Comparison of ENCODE assay signal across 8 mouse cellular contexts in the genomic region with DNA sequence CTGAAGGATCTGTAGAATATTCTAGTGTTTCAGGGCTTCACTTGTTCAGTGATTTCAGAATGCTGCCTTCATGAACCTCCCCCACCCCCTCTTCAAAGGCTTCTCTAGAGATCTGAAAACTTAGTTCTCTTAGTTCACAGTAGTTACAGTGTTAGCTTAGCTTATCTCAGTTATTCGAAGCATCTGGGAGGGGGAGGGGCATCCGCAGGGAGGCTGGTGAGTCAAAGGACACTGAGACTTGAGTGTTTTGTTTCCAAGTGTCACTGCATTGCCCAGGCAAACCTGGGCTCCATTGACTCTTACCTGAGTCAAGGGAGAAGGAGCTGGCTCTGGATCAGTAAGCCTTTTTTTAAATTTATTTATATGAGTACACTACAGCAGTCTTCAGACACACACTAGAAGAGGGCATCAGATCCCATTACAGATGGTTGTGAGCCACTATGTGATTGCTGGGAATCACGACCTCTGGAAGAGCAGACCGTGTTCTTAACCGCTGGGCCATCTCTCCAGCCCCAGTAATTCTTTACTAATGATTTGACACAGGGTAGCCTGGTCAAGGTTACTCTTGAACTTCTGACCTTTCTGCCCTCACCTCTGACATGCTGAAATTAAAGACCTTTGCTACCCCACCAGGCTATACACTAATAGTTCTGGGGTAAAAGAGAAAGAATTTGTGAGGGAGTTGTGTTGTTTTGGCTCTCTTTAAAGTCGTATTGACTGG. TPM values are rescaled to one million over a fixed set of nuclear protein-coding genes. Genes with fewer than 3 reads are reported as not detected.
DNase-seq lines count a peak whose midpoint lies in the region; ATAC-seq and TF ChIP-seq lines count a peak whose summit lies in the region.

No protein-coding gene starts in this region.

- 24% methylated on average over 6 of the region's 6 CpGs for WGBS in kidney, postnatal 0 days

- peak overlapping the region; percentile 91 for H3K27ac ChIP-seq in kidney, postnatal 0 days

- H3K9me3 ChIP-seq in kidney, postnatal 0 days (replicated peaks; ENCODE audit: low read length): no peaks in the 10 kb centered on the region

- no peak for ATAC-seq in kidney, postnatal 0 days (replicated peaks; ENCODE audit: low FRiP score, low read depth)

- peaks cover 45% of the 10 kb centered on the region for H3K4me1 ChIP-seq in kidney, postnatal 0 days (replicated peaks; ENCODE audit: insufficient read depth, low read length)

- no peaks in the 10 kb centered on the region for H3K27me3 ChIP-seq in kidney, postnatal 0 days (ENCODE audit: insufficient read depth, low read length)

- no peak overlapping the region for H3K4me3 ChIP-seq in kidney, postnatal 0 days (replicated peaks; ENCODE audit: low read depth, low read length)

- no peak for TF ChIP-seq CTCF in kidney, postnatal 0 days (IDR thresholded peaks at IDR 0.05; ENCODE audit: low read depth)

- intact Hi-C loops in left cerebral cortex, postnatal 36 days (cut with DNase I): no loop called here
- intact Hi-C loops in left cerebral cortex, postnatal 4 days (cut with DNase I): no loop called here

- H3K9ac ChIP-seq in kidney, postnatal 0 days (ENCODE audit: low read depth, low read length): no peak overlapping the region

- DNase-seq in spleen, adult 12 weeks (ENCODE audit: low spot score): peak; percentile 56
- no peak for DNase-seq in spleen, adult 18-20 months
- DNase-seq in embryo, embryonic 11 days: peak; percentile 64
- DNase-seq in kidney, postnatal 0 days (ENCODE audit: low spot score): no peak
- peak; percentile 63 for DNase-seq in mesoderm, embryonic 11.5 days (ENCODE audit: low read depth, low spot score)
- DNase-seq in left cerebral cortex, postnatal 36 days (ENCODE audit: low spot score in 2 of 2): no peak
- DNase-seq in gastrocnemius, postnatal 10 days: no peak
- no peak for DNase-seq in left cerebral cortex, postnatal 4 days

- H3K36me3 ChIP-seq in kidney, postnatal 0 days (ENCODE audit: insufficient read depth, low read length): peaks cover 13% of the 10 kb centered on the region; the same call in 1 of the 2 replicates

- 0 out of 2 replicates have a peak overlapping the region, but pooled peaks have one; percentile 3 for H3K4me2 ChIP-seq in kidney, postnatal 0 days (ENCODE audit: low read length)

RNA-seq across cellular contexts. Expression of a gene that starts 7.7 kb away (rescaled TPM):
- 60.9 and 70.2 TPM in 2 replicates for polyA plus RNA-seq in kidney, postnatal 0 days (2015; fragmentation: Nextera tagmentation; extraction: Ambion mirVana)
- 10 to 100 TPM; 49.9 to 56.5 TPM for total RNA-seq in left cerebral cortex, postnatal 36 days (2021)
- 100 to 1,000 TPM in 1 of 2 experiments, 10 to 100 TPM in 1; 96.8 to 111 TPM for total RNA-seq in gastrocnemius, postnatal 10 days (2021)
- total RNA-seq in left cerebral cortex, postnatal 4 days (2021): 10 to 100 TPM; 76.4 to 80.1 TPM

RNA-seq across cellular contexts. Expression of a gene that starts 21.4 kb away (rescaled TPM):
- polyA plus RNA-seq in kidney, postnatal 0 days (2015; fragmentation: Nextera tagmentation; extraction: Ambion mirVana): 3.6 TPM in 2 replicates
- 1 to 10 TPM; 4.2 to 4.9 TPM for total RNA-seq in left cerebral cortex, postnatal 36 days (2021)
- 10 to 100 TPM; 23.9 to 26.3 TPM for total RNA-seq in gastrocnemius, postnatal 10 days (2021)
- 1 to 10 TPM; 1.4 to 1.9 TPM for total RNA-seq in left cerebral cortex, postnatal 4 days (2021)

RNA-seq across cellular contexts. Expression of a gene that starts 41.5 kb away (rescaled TPM):
- polyA plus RNA-seq in kidney, postnatal 0 days (2015; fragmentation: Nextera tagmentation; extraction: Ambion mirVana): 53.8 and 57.3 TPM in 2 replicates
- 100 to 1,000 TPM; 361 to 394 TPM for total RNA-seq in left cerebral cortex, postnatal 36 days (2021)
- total RNA-seq in gastrocnemius, postnatal 10 days (2021): 10 to 100 TPM; 80.1 to 80.2 TPM
- total RNA-seq in left cerebral cortex, postnatal 4 days (2021): 100 to 1,000 TPM; 135 to 145 TPM

Comparison
In these comparisons a context has a peak if more than half of its experiments do, and no peak if none do; other contexts are left out.
1. DNase-seq: peak in spleen, adult 12 weeks (single experiment), embryo, embryonic 11 days (single experiment) and mesoderm, embryonic 11.5 days (single experiment); none in spleen, adult 18-20 months (0 of 2), kidney, postnatal 0 days (single experiment), left cerebral cortex, postnatal 36 days (0 of 2), gastrocnemius, postnatal 10 days (single experiment) and left cerebral cortex, postnatal 4 days (single experiment).
2. RNA of a gene that starts 21.4 kb away (total RNA-seq): 23.9 to 26.3 TPM in gastrocnemius, postnatal 10 days; 4.2 to 4.9 TPM in left cerebral cortex, postnatal 36 days and 1.4 to 1.9 TPM in left cerebral cortex, postnatal 4 days; every median in the first group is over 4 times any median in the second.